Mouse (Mus musculus) ES-E14 (cell line): ENCODE measurements at regions not wholly inside any gene's neighbourhood (a gene's known extent, or its start where the extent isn't known, plus 50 kb on each side); places are given as distances from the start of the nearest gene placed in this dataset.

Experiments used
- DNase-seq: peaks from one replicate; pipeline ENCODE4 v3.0.0-alpha.2; 2013; ENCODE audit warnings: low read depth, low spot score
- H3K27ac ChIP-seq: 2 replicates; pipeline ENCODE4 v1.5.1; 2012; ENCODE audit warnings: low read depth, mild to moderate bottlenecking, low read length, moderate library complexity, mixed read lengths; ENCODE audit not compliant: poor library complexity, insufficient read depth, severe bottlenecking
- H3K36me3 ChIP-seq: 2 replicates; pipeline ENCODE4 v1.6.1; 2012; ENCODE audit warnings: mild to moderate bottlenecking, low read length, moderate library complexity, mixed read lengths; ENCODE audit not compliant: control insufficient read depth, poor library complexity, insufficient read depth, severe bottlenecking
- H3K4me1 ChIP-seq, 2 experiments: fragments of 150-350 bp in 1 of 2; sonication (generic) in 1 of 2; 2 replicates each; pipeline ENCODE4 v1.6.1; 2012; ENCODE audit warnings: low read length in 2 of 2, mild to moderate bottlenecking in 1 of 2, mixed read lengths in 1 of 2; ENCODE audit not compliant: control insufficient read depth in 2 of 2, insufficient read depth in 2 of 2, poor library complexity in 1 of 2
- H3K4me3 ChIP-seq, 2 experiments: fragments of 150-350 bp in 1 of 2; sonication (generic) in 1 of 2; 2 replicates each; pipeline ENCODE4 v1.5.1; 2012; ENCODE audit warnings: low read length in 2 of 2, low read depth in 1 of 2, mild to moderate bottlenecking in 1 of 2, mixed read lengths in 1 of 2; ENCODE audit not compliant: insufficient read depth in 1 of 2, poor library complexity in 1 of 2, severe bottlenecking in 1 of 2
- H3K9ac ChIP-seq: 2 replicates; pipeline ENCODE4 v1.6.1; 2012; ENCODE audit warnings: low read depth, mild to moderate bottlenecking, low read length, mixed read lengths; ENCODE audit not compliant: poor library complexity, insufficient read depth, severe bottlenecking
- H3K9me3 ChIP-seq: fragments of 150-350 bp; sonication (generic); 2 replicates; pipeline ENCODE4 v1.6.1; 2012; ENCODE audit warnings: low read depth, mild to moderate bottlenecking, low read length; ENCODE audit not compliant: control insufficient read depth, insufficient read depth
- CHD2 ChIP-seq: IDR thresholded peaks from 2 replicates; pipeline ENCODE4 v1.6.1; 2014; ENCODE audit warnings: mild to moderate bottlenecking, low read depth, low read length, inconsistent platforms
- HCFC1 ChIP-seq: IDR thresholded peaks from 2 replicates; pipeline ENCODE4 v1.6.1; 2012; ENCODE audit warnings: low read length, inconsistent platforms, borderline replicate concordance; ENCODE audit not compliant: insufficient read depth
- MAFK ChIP-seq: IDR thresholded peaks from 2 replicates; pipeline ENCODE4 v1.6.1; 2014; ENCODE audit warnings: mild to moderate bottlenecking, low read depth, low read length, inconsistent platforms; ENCODE audit not compliant: insufficient read depth
- ZC3H11A ChIP-seq: IDR thresholded peaks from 2 replicates; pipeline ENCODE4 v1.6.1; 2012; ENCODE audit warnings: low read depth, mild to moderate bottlenecking, inconsistent platforms, low read length, borderline replicate concordance
- ZNF384 ChIP-seq: IDR thresholded peaks from 2 replicates; pipeline ENCODE4 v1.6.1; 2012; ENCODE audit warnings: low read depth, low read length, inconsistent platforms
- in situ Hi-C, 2 experiments: fragments of 600-800 bp; cut with MboI; formaldehyde crosslinking; loops; one replicate each; pipeline ENCODE4 v1.15.1; 2025; ENCODE audit warnings: low sequenced_read_pairs in 2 of 2, inconsistent platforms in 1 of 2; ENCODE audit not compliant: unreplicated experiment in 2 of 2

- TF ChIP-seq ZNF384 (no peak), MAFK (no peak), ZC3H11A (no peak), CHD2 (no peak), HCFC1 (no peak)
- H3K27ac ChIP-seq: no peak overlapping the region
- no peaks in the 10 kb centered on the region for H3K4me1 ChIP-seq
- no peaks in the 10 kb centered on the region for H3K9me3 ChIP-seq
- H3K36me3 ChIP-seq: no peaks in the 10 kb centered on the region
- DNase-seq: no peak
- no peak overlapping the region for H3K4me3 ChIP-seq
- in situ Hi-C loops: no loop called here
- H3K9ac ChIP-seq: no peak overlapping the region
Measured at GRCm38 (mm10) chr1:166812920-166813439, 131.3 kb upstream of the Fmo9 start.

GRCm38 (mm10) chr1:166817927-166818326 is 136.3 kb upstream of the Fmo9 start:
- Histone ChIP-seq H3K4me1 (no peaks in the 10 kb centered on the region), H3K9me3 (no peaks in the 10 kb centered on the region), H3K36me3 (no peaks in the 10 kb centered on the region), H3K27ac (no peak overlapping the region), H3K4me3 (no peak overlapping the region), H3K9ac (no peak overlapping the region)
- DNase-seq: no peak
- in situ Hi-C loops: no loop called here
- no peak for TF ChIP-seq CHD2
- TF ChIP-seq HCFC1: no peak
- TF ChIP-seq ZC3H11A: no peak
- TF ChIP-seq MAFK: no peak
- no peak for TF ChIP-seq ZNF384

- no peaks in the 10 kb centered on the region for H3K4me1 ChIP-seq
- H3K9ac ChIP-seq: no peak overlapping the region
- H3K27ac ChIP-seq: no peak overlapping the region
- no peaks in the 10 kb centered on the region for H3K9me3 ChIP-seq
- in situ Hi-C loops: no loop called here
- H3K36me3 ChIP-seq: no peaks in the 10 kb centered on the region
- no peak for DNase-seq
- TF ChIP-seq ZC3H11A (no peak), ZNF384 (no peak), CHD2 (no peak), HCFC1 (no peak), MAFK (no peak)
- no peak overlapping the region for H3K4me3 ChIP-seq
Measured at GRCm38 (mm10) chr1:166818682-166819081, 137.0 kb upstream of the Fmo9 start.

GRCm38 (mm10) chr1:166819420-166819819 is 137.8 kb upstream of the Fmo9 start:
- Histone ChIP-seq H3K9ac (no peak overlapping the region), H3K36me3 (no peaks in the 10 kb centered on the region), H3K9me3 (no peaks in the 10 kb centered on the region), H3K4me1 (no peaks in the 10 kb centered on the region), H3K4me3 (no peak overlapping the region), H3K27ac (no peak overlapping the region)
- DNase-seq: no peak
- no peak for TF ChIP-seq MAFK
- no peak for TF ChIP-seq ZNF384
- TF ChIP-seq HCFC1: no peak
- no peak for TF ChIP-seq CHD2
- TF ChIP-seq ZC3H11A: no peak
- in situ Hi-C loops: no loop called here

GRCm38 (mm10) chr1:166820050-166820449 is 138.4 kb upstream of the Fmo9 start:
- H3K9me3 ChIP-seq: no peaks in the 10 kb centered on the region
- no peak for TF ChIP-seq ZNF384
- no peak for TF ChIP-seq HCFC1
- no peak for TF ChIP-seq ZC3H11A
- no peak for TF ChIP-seq CHD2
- TF ChIP-seq MAFK: no peak
- no peak overlapping the region for H3K4me3 ChIP-seq
- no peak overlapping the region for H3K9ac ChIP-seq
- in situ Hi-C loops: no loop called here
- no peak for DNase-seq
- no peaks in the 10 kb centered on the region for H3K36me3 ChIP-seq
- H3K4me1 ChIP-seq: no peaks in the 10 kb centered on the region
- H3K27ac ChIP-seq: no peak overlapping the region
